Mouse (Mus musculus) G1E (cell line): Measurements from ENCODE around the gene Gm43302.
"Not testable (repeated sequence)": the region's sequence is repeated elsewhere in the genome, so short reads cannot be mapped to it uniquely, and the experiment has no call there.

Experiments used
- CTCF ChIP-seq: IDR thresholded peaks from 2 replicates; pipeline ENCODE4 v1.5.1; 2012; ENCODE audit warnings: low read depth, low read length, inconsistent platforms, mixed read lengths
- GATA1 ChIP-seq: IDR thresholded peaks from 2 replicates; pipeline ENCODE4 v1.6.1; 2012; ENCODE audit warnings: borderline replicate concordance, low read length, inconsistent platforms, mixed read lengths
- POLR2AphosphoS5 ChIP-seq: IDR thresholded peaks from 2 replicates; pipeline ENCODE4 v1.6.1; 2012; ENCODE audit warnings: low read depth, low read length, inconsistent platforms; ENCODE audit not compliant: insufficient replicate concordance
- TAL1 ChIP-seq: conservative IDR thresholded peaks from 2 replicates; pipeline ENCODE4 v1.6.1; 2012; ENCODE audit warnings: low read depth, low read length, inconsistent platforms, mixed read lengths

DNA sequence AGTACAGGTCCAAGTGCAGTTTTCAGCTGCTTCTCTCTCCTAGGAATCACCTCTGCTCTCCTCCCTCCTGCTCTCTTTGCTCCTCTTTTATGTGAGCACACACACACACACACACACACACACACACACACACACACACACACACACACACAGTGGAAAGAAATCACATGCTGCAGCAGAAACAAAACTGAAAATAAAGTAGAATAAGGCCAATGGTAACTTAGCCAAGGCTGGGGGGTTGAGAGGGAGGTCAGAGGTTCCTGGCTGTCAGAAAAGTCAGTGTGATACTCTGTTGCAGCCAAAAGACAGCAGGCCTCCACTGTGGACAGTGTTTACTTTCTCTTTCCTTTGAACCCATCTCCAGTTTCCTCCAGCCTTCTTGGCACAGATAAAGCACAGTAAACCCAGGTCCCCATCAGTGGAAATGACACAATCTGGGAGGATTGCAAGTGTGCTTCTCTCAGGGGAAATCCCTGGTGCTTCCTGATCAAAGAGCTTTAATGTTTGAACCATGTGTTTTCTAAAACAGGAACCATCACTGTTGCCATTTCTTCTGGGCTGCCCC lies 53.9 kb downstream of the Gm43302 start, which contains the start of gene Gbp10:
- not testable (repeated sequence) for TF ChIP-seq GATA1, CTCF, POLR2AphosphoS5, TAL1
